Mouse (Mus musculus) kidney, postnatal 0 days (tissue): ENCODE measurements around the gene Klk1b9. TPM values are rescaled to one million over a fixed set of nuclear protein-coding genes. Genes with fewer than 3 reads are reported as not detected.
A peak's percentile ranks its signal among the peaks of the same experiment; 100 is the strongest.
"Not testable (repeated sequence)": the region's sequence is repeated elsewhere in the genome, so short reads cannot be mapped to it uniquely, and the experiment has no call there.

Experiments
- ATAC-seq: fragments of 200-750 bp; cut with Nextera tagmentation; replicated peaks from 2 replicates; pipeline ENCODE4 v1.8.0; 2017; ENCODE audit warnings: low read depth, moderate number of reproducible peaks, moderate TSS enrichment, moderate library complexity; ENCODE audit not compliant: low FRiP score
- DNase-seq: peaks from one replicate; pipeline ENCODE4 v3.0.0-alpha.2; 2016; ENCODE audit warnings: low spot score
- H3K27ac ChIP-seq: fragments of 300-500 bp; sonication (generic); 2 replicates; pipeline ENCODE4 v1.5.1; 2014; ENCODE audit warnings: mild to moderate bottlenecking
- H3K27me3 ChIP-seq: fragments of 300-500 bp; sonication (generic); 2 replicates; pipeline ENCODE4 v1.6.1; 2014; ENCODE audit warnings: low read length, mixed read lengths; ENCODE audit not compliant: insufficient read depth
- H3K36me3 ChIP-seq: fragments of 300-500 bp; sonication (generic); 2 replicates; pipeline ENCODE4 v1.6.1; 2014; ENCODE audit warnings: low read length, mixed read lengths; ENCODE audit not compliant: insufficient read depth
- H3K4me1 ChIP-seq: fragments of 300-500 bp; sonication (generic); replicated peaks from 2 replicates; pipeline ENCODE4 v1.6.1; 2014; ENCODE audit warnings: antibody characterized with exemption, low read length, mixed read lengths; ENCODE audit not compliant: insufficient read depth
- H3K4me2 ChIP-seq: fragments of 300-500 bp; sonication (generic); 2 replicates; pipeline ENCODE4 v1.6.1; 2014; ENCODE audit warnings: mild to moderate bottlenecking, low read length, moderate library complexity, mixed read lengths
- H3K4me3 ChIP-seq: fragments of 300-500 bp; sonication (generic); replicated peaks from 2 replicates; pipeline ENCODE4 v1.5.1; 2014; ENCODE audit warnings: low read depth, low read length
- H3K9ac ChIP-seq: fragments of 300-500 bp; sonication (generic); 2 replicates; pipeline ENCODE4 v1.6.1; 2014; ENCODE audit warnings: low read depth, low read length
- H3K9me3 ChIP-seq: fragments of 300-500 bp; sonication (generic); replicated peaks from 2 replicates; pipeline ENCODE4 v1.6.1; 2016; ENCODE audit warnings: low read length, inconsistent platforms, mixed read lengths
- CTCF ChIP-seq: IDR thresholded peaks from 2 replicates; pipeline ENCODE4 v1.5.1; 2016; ENCODE audit warnings: antibody characterized with exemption, low read depth, mild to moderate bottlenecking, moderate library complexity
- WGBS: fragments of 180-500 bp; shearing (Covaris S2); extraction: QIAGEN DNeasy Blood & Tissue Kit; methylation state at CpG from one replicate; pipeline ENCODE4 v1.1.7; 2014; 5-methylcytosine and 5-hydroxymethylcytosine counted together
- polyA plus RNA-seq: library from polyadenylated mRNA; unstranded; fragments of >200 nt; fragmentation: Nextera tagmentation; extraction: Ambion mirVana; gene quantifications from 2 replicates; pipeline ENCODE4 v1.2.1, GENCODE M21; 2015

Gene Klk1b9
- polyA plus RNA-seq, 1 experiment from 2014 or later: 0.39 TPM

DNA sequence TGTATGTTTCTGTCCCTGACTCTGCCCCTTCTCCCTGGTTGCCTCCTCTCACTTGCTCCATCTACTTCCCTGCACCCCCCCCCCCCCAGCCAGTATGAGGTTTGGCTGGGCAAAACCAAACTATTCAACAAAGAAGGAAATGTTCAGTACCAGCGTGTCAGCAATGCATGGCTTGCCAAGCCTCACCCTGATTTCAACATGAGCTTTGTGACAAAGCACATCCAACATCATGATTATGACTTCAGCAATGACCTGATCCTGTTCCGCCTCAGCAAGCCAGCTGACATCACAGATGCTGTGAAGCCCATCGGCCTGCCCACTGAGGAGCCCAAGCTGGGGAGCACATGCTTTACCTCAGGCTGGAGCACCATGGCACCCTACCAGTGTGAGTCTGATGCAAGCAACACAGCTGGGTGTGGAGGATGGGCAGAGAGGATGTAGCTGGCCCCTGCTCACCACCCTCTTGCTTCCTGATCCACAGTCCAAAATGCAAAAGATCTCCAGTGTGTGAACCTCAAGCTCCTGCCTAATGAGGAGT lies 31.1 kb upstream of the Klk1b9 start:
- Histone ChIP-seq H3K27me3 (no peaks in the 10 kb centered on the region), H3K4me2 (no peak overlapping the region), H3K9ac (no peak overlapping the region), H3K4me1 (no peaks in the 10 kb centered on the region), H3K4me3 (no peak overlapping the region), H3K9me3 (no peaks in the 10 kb centered on the region), H3K27ac (no peak overlapping the region), H3K36me3 (no peaks in the 10 kb centered on the region)
- WGBS: 83% methylated on average over 3 of the region's 3 CpGs
- DNase-seq (no peak), ATAC-seq (no peak)
- TF ChIP-seq CTCF: no peak

DNA sequence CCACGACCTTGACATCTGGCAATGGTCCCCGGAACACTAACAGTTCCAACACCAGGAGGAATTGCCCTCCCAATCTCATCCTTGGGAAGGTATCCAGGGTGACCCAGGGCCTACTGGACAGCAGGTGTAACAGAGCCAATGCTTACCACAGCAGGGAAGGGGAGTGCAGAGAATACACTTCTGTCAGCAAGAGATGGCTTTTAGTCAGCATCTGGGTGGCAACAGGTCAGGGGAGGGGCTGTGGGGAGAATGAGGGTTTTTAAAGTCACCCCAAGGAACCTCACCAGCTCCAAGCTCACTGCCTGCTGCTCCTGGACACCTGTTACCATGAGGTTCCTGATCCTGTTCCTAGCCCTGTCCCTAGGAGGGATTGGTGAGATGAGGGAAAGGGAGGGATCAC lies 25.5 kb upstream of the Klk1b9 start, which contains the start of gene Klk1b8:
Gene Klk1b8 (plus strand): TSS at position 301 of the 400 bp plus-strand sequence.
- no peak within 1 kb of the TSS for H3K4me3 ChIP-seq
- H3K9me3 ChIP-seq: no peaks in the 10 kb centered on the region
- H3K4me1 ChIP-seq: no peaks in the 10 kb centered on the region
- DNase-seq (no peak), ATAC-seq (no peak)
- no peaks in the 10 kb centered on the region for H3K36me3 ChIP-seq
- WGBS: 71% methylated on average over 2 of the region's 2 CpGs
- H3K9ac ChIP-seq: no peak within 1 kb of the TSS
- H3K27ac ChIP-seq: no peak within 1 kb of the TSS
- H3K27me3 ChIP-seq: no peaks in the 10 kb centered on the region
- no peak within 1 kb of the TSS for H3K4me2 ChIP-seq
- TF ChIP-seq CTCF: no peak

DNA sequence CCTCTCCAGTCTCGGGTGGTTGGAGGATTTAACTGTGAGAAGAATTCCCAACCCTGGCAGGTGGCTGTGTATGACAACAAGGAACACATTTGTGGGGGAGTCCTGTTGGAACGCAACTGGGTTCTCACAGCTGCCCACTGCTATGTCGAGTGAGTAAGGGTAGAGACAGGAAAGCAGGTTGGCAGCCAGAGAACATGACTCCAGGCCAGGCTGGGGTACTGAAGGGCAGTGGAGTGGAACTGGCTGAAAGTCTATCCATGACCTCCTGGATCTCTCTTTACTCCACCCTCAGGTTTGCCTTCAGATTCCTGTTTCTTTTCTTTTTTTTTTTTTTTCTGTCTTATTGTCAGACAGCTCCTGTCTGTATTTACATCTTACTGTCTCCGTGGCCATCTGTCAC lies 23.2 kb upstream of the Klk1b9 start:
- Histone ChIP-seq H3K4me1 (no peaks in the 10 kb centered on the region), H3K36me3 (no peaks in the 10 kb centered on the region), H3K4me3 (no peak overlapping the region), H3K9ac (no peak overlapping the region), H3K27ac (no peak overlapping the region), H3K27me3 (no peaks in the 10 kb centered on the region), H3K4me2 (no peak overlapping the region), H3K9me3 (no peaks in the 10 kb centered on the region)
- WGBS: 29% methylated on average over 4 of the region's 4 CpGs
- no peak for TF ChIP-seq CTCF
- DNase-seq: peak; percentile 67
- ATAC-seq: peak; percentile 36

DNA sequence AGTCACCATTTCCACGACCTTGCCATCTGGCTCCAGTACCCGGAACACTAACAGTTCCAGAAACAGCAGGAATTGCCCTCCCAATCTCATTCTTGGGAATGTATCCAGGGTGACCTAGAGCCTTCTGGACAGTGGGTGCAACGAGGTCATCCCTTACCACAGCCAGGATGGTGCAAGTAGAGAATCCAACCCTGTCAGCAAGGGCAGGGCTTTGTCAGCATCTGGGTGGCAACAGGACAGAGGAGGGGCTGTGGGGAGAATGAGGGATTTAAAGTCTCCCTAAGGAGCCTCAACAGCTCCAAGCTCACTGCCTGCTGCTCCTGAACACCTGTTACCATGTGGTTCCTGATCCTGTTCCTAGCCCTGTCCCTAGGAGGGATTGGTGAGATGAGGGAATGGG lies 9.4 kb upstream of the Klk1b9 start, which contains the start of gene Klk1b1:
Gene Klk1b1 (plus strand): TSS at position 301 of the 400 bp plus-strand sequence.
- no peak for DNase-seq
- no peak for TF ChIP-seq CTCF
- H3K9me3 ChIP-seq: no peaks in the 10 kb centered on the region
- no peak within 1 kb of the TSS for H3K27ac ChIP-seq
- H3K9ac ChIP-seq: no peak within 1 kb of the TSS
- no peaks in the 10 kb centered on the region for H3K4me1 ChIP-seq
- no peaks in the 10 kb centered on the region for H3K36me3 ChIP-seq
- ATAC-seq: no peak
- H3K4me2 ChIP-seq: no peak within 1 kb of the TSS
- 65% methylated on average over 3 of the region's 3 CpGs for WGBS
- no peak within 1 kb of the TSS for H3K4me3 ChIP-seq
- no peaks in the 10 kb centered on the region for H3K27me3 ChIP-seq

DNA sequence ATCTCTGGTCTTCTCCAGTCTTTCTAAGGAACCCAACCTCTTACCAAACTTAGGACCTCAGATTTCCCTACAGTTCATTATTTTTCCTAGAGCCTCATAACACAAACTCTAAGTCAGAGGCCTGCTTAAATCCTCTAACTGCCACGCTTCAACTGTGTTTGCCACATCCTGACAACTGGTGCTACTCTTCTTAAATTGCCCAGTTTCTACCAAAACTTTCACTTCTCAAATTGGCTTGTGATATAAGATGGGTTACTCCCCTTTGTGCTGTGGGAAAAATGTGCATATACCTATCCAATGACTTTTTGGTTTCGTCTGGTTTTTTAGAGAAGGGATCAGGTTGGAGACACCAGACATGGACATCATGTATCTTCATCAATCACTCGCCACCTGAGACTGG lies 8.8 kb upstream of the Klk1b9 start:
- DNase-seq (no peak), ATAC-seq (no peak)
- 75% methylated on average over 3 of the region's 3 CpGs for WGBS
- Histone ChIP-seq H3K9ac (no peak overlapping the region), H3K4me3 (no peak overlapping the region), H3K4me2 (no peak overlapping the region), H3K27ac (no peak overlapping the region), H3K4me1 (no peaks in the 10 kb centered on the region), H3K9me3 (no peaks in the 10 kb centered on the region), H3K27me3 (no peaks in the 10 kb centered on the region), H3K36me3 (no peaks in the 10 kb centered on the region)
- TF ChIP-seq CTCF: no peak

DNA sequence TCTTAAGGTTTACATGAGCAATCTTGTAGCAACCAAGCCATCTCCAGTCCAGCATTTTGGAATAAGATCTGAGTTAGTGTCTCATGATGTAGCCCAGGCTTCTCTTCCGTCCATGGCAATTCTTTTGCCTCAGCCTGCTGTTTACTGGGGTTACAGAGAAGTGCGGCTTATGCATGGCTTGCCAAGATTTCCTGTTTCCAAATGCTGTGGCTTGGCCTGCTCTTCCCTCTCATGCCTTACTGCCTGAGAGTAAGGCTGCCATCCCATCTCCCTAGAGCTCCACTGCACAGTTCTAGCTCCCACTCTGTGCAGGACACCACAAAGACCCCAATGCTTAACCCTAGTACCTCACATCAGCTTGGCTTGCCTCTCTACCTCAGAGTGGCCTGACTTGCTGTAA lies 8.2 kb upstream of the Klk1b9 start:
- Histone ChIP-seq H3K27me3 (no peaks in the 10 kb centered on the region), H3K9ac (no peak overlapping the region), H3K36me3 (no peaks in the 10 kb centered on the region), H3K4me1 (no peaks in the 10 kb centered on the region), H3K27ac (no peak overlapping the region), H3K4me2 (no peak overlapping the region), H3K9me3 (no peaks in the 10 kb centered on the region), H3K4me3 (no peak overlapping the region)
- DNase-seq (no peak), ATAC-seq (no peak)
- WGBS: 87% methylated on average over 2 of the region's 2 CpGs
- TF ChIP-seq CTCF: no peak

DNA sequence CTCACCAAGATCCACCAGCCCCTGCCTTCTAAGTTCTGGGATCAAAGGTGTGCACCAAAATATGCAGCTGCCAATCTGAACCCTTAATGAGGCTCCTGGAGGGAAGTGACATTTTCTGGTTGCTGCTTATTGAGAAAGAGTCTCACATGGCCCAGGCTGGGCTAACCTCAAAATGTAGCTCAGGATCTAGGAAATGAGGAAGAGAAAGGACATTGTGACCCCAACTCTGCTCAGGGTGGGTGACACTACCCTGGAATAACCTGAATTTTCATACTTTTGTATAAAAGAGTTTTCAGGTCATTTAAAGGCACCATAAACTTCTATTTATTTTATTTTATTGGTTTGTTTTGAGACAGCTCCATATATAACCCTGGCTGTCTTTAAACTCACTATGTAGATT lies 9.8 kb downstream of the Klk1b9 start:
- TF ChIP-seq CTCF: no peak
- no peak overlapping the region for H3K4me3 ChIP-seq
- no peak overlapping the region for H3K27ac ChIP-seq
- no peaks in the 10 kb centered on the region for H3K27me3 ChIP-seq
- no peaks in the 10 kb centered on the region for H3K9me3 ChIP-seq
- H3K4me1 ChIP-seq: no peaks in the 10 kb centered on the region
- H3K36me3 ChIP-seq: no peaks in the 10 kb centered on the region
- no peak overlapping the region for H3K4me2 ChIP-seq
- ATAC-seq: no peak
- no peak overlapping the region for H3K9ac ChIP-seq
- no peak for DNase-seq

DNA sequence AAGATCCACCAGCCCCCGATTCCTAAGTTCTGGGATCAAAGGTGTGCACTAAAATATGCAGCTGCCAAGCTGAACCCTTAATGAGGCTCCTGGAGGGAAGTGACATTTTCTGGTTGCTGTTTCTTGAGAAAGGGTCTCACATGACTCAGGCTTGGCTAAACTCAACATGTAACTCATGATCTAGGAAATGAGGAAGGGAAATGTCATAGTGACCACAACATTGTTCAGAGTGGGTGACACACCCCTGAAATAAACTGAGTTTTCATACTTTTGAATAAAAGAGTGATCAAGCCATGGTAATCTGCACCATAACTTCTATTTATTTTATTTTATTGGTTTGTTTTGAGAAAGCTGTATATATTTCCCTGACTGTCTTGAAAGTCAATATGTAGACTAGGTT lies 19.0 kb downstream of the Klk1b9 start:
- H3K27me3 ChIP-seq, H3K9ac ChIP-seq, ATAC-seq, H3K27ac ChIP-seq, H3K4me1 ChIP-seq, DNase-seq, H3K36me3 ChIP-seq, H3K4me2 ChIP-seq, H3K4me3 ChIP-seq, H3K9me3 ChIP-seq: not testable (repeated sequence)
- 44% methylated on average over 1 of the region's 1 CpGs for WGBS

DNA sequence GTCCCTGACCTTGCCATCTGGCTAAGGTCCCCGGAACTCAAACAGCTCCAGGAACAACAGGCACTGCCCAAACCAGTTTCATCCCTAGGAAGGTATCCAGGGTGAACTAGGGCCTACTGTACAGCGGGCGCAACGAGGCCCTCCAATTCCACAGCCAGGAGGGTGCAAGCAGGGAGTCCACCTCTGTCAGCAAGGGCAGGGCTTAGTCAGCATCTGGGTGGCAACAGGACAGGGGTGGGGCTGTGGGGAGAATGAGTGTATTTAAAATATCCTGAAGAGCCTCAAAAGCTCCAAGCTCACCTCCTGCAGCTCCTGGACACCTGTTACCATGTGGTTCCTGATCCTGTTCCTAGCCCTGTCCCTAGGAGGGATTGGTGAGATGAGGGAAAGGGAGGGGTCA lies 19.7 kb downstream of the Klk1b9 start, which contains the start of gene Klk1b11:
Gene Klk1b11 (plus strand): TSS at position 301 of the 400 bp plus-strand sequence.
- H3K4me1 ChIP-seq, H3K9ac ChIP-seq, H3K36me3 ChIP-seq, H3K4me2 ChIP-seq, ATAC-seq, H3K27ac ChIP-seq, H3K9me3 ChIP-seq, H3K27me3 ChIP-seq, H3K4me3 ChIP-seq, DNase-seq: not testable (repeated sequence)
- WGBS: 83% methylated on average over 4 of the region's 4 CpGs
